Mouse (Mus musculus) liver, adult 2 months (tissue): ENCODE data around the gene Cd36.

Source experiments
- CTCF ChIP-seq: fragments of 200-500 bp; IDR thresholded peaks from 2 replicates; pipeline ENCODE4 v1.5.1; 2011; ENCODE audit warnings: low read depth, low read length, control low read depth
- POLR2A ChIP-seq: fragments of 200-500 bp; IDR thresholded peaks from 2 replicates; pipeline ENCODE4 v1.6.1; 2011; ENCODE audit warnings: low read length, control low read depth; ENCODE audit not compliant: insufficient read depth; ENCODE audit errors: extremely low read depth

GRCm38 (mm10) chr5:17857262-17857661, 31.3 kb downstream of the Cd36 start:
- TF ChIP-seq CTCF = no peak
- no peak for TF ChIP-seq POLR2A
